Mouse (Mus musculus) left cerebral cortex, adult 9 months (tissue): ENCODE data around the gene Fndc10.
"Not testable (repeated sequence)": the region's sequence is repeated elsewhere in the genome, so short reads cannot be mapped to it uniquely, and the experiment has no call there.

Source experiments
- DNase-seq, 2 experiments: peaks; one replicate each; pipeline ENCODE4 v3.0.0; 2022; ENCODE audit warnings: low spot score in 2 of 2

Fndc10 gene

GRCm38 (mm10) chr4:155734951-155735702 lies 41.0 kb downstream of the Fndc10 start:
- no peak for DNase-seq

- DNase-seq, result no peak
Measured at GRCm38 (mm10) chr4:155735788-155736187, 41.6 kb downstream of the Fndc10 start.

- DNase-seq, result no peak
Measured at GRCm38 (mm10) chr4:155736421-155736820, 42.3 kb downstream of the Fndc10 start.

GRCm38 (mm10) chr4:155738262-155738661 lies 44.1 kb downstream of the Fndc10 start:
- DNase-seq, result peak in 1 of 2 experiments; percentile 51

GRCm38 (mm10) chr4:155739152-155739551 lies 45.0 kb downstream of the Fndc10 start:
- DNase-seq, result no peak

GRCm38 (mm10) chr4:155739741-155740636 lies 45.8 kb downstream of the Fndc10 start:
- DNase-seq, result no peak

- DNase-seq, result not testable (repeated sequence)
Measured at GRCm38 (mm10) chr4:155740681-155741080, 46.5 kb downstream of the Fndc10 start.

GRCm38 (mm10) chr4:155742684-155743083 lies 48.5 kb downstream of the Fndc10 start:
- DNase-seq, result no peak

- DNase-seq, result no peak
Measured at GRCm38 (mm10) chr4:155744474-155744873, 50.3 kb downstream of the Fndc10 start.

GRCm38 (mm10) chr4:155745136-155745535 lies 51.0 kb downstream of the Fndc10 start:
- DNase-seq, result no peak
